Mouse (Mus musculus): ENCODE measurements at regions not wholly inside any gene's neighbourhood (a gene's known extent, or its start where the extent isn't known, plus 50 kb on each side); places are given as distances from the start of the nearest gene placed in this dataset.

DNA sequence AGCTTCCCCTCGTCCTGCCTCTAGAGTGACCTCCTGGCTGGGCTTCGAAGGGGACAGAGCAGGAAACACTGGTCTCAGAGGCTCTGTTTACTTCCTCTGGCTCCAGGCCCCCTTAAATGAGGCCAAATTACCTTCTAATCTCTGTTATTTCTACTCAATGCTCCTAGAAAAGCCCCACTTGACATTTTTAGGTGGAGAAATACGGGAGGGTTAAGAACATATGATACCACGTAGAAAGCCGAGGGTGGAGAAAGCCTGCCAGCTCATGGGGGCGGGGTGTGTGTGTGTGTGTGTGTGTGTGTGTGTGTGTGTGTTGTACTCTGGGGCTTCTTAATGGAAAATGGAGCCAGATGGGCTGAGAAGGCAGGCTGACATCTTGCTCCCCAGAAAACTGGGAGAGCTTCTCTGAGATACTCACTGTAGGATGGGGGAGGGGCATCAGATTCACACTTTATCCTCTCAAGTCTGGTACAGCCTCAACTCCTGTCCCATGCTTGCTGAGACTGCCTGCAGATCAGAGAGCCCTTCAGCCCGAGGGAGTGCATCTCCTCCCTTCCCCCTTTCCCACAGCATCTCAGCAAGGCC, 273.5 kb downstream of the Matn1 start:
- H3K27ac ChIP-seq (replicated peaks) = no peak overlapping the region
- 73% methylated on average over 7 of the region's 7 CpGs for WGBS
- no peaks in the 10 kb centered on the region for H3K36me3 ChIP-seq
- no peak overlapping the region for H3K4me3 ChIP-seq
- peaks cover 9% of the 10 kb centered on the region; the same call in 1 of the 2 replicates for H3K4me1 ChIP-seq
- no peak overlapping the region for H3K4me2 ChIP-seq (replicated peaks)
- no peak overlapping the region for H3K9ac ChIP-seq (replicated peaks)
- no peaks in the 10 kb centered on the region for H3K27me3 ChIP-seq
- H3K9me3 ChIP-seq = no peaks in the 10 kb centered on the region
- ATAC-seq (ENCODE audit: low FRiP score, low read depth) = no peak

DNA sequence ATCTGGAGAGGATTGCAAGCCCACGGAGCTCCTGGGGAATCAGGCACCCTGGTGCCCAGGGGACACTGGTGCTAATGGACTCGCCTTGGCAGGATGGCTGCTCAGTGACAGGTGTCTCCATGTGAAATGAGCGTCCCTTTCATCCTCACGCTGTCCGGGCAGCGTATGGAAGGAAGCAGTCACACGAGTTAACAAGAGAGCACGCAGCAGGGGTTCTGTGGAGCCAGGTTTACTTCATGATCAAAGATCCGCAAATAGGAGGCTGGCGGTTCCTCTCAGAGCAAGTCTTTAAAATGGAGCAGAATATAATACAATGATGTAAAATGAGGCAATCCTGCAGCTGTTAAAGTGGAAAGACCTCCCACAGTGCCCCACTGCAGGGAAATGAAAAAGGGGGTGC, 276.8 kb downstream of the Matn1 start:
- peaks cover 5% of the 10 kb centered on the region; the same call in 1 of the 2 replicates for H3K4me1 ChIP-seq
- no peak overlapping the region for H3K27ac ChIP-seq (replicated peaks)
- WGBS = 77% methylated on average over 10 of the region's 10 CpGs
- H3K36me3 ChIP-seq = no peaks in the 10 kb centered on the region
- no peak for ATAC-seq (ENCODE audit: low FRiP score, low read depth)
- H3K27me3 ChIP-seq = no peaks in the 10 kb centered on the region
- no peak overlapping the region for H3K4me2 ChIP-seq (replicated peaks)
- H3K4me3 ChIP-seq = no peak overlapping the region
- no peak overlapping the region for H3K9ac ChIP-seq (replicated peaks)
- H3K9me3 ChIP-seq = no peaks in the 10 kb centered on the region

DNA sequence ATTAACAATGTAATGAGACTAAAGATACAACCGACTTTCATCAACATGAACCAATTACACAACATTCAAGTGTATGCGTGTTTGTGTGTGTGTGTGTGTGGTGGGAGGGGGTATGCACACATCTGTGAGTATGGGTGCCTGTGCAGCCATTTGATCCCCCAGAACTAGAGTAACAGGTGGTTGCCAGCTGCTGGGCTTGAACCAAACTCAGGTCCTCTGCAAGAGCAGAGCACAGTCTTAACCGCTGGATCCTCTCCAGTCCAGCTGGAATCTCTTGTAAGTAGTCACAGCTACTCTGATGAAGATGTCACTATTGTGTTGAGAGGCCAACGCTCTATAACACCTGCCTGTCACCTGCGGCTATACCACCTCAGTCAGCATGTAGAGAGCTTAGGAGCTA, 286.2 kb downstream of the Matn1 start:
- no peaks in the 10 kb centered on the region for H3K4me1 ChIP-seq
- no peak for ATAC-seq (ENCODE audit: low FRiP score, low read depth)
- WGBS = 88% methylated on average over 5 of the region's 5 CpGs

DNA sequence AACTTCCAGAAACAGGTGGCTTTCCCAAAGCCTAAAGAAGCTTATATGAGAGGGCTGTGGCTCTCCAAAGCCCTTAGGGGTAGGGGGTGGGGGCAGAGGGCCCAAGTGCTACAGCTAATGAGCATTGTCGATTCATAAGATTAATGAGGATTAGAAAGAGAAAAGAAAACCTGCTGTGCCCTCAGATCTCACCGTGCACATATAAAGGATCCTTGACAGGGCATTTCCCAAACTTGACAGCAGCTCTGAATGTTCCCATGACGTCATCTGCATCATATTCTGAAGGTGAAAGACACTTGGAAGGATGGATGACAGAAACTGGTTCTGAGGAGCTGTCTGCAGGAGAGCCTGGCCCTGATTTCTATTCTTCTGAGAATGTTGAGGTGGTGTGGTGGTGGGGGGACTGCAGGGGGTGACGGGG, 292.4 kb downstream of the Matn1 start:
- H3K9ac ChIP-seq (replicated peaks) = no peak overlapping the region
- no peak overlapping the region for H3K4me2 ChIP-seq (replicated peaks)
- 20% methylated on average over 4 of the region's 4 CpGs for WGBS
- no peak overlapping the region for H3K4me3 ChIP-seq
- H3K27ac ChIP-seq (replicated peaks) = peak overlapping the region; percentile 44
- ATAC-seq (ENCODE audit: low FRiP score, low read depth) = peak; percentile 84
- no peaks in the 10 kb centered on the region for H3K9me3 ChIP-seq
- no peaks in the 10 kb centered on the region for H3K36me3 ChIP-seq
- no peaks in the 10 kb centered on the region for H3K27me3 ChIP-seq
- peaks cover 28% of the 10 kb centered on the region for H3K4me1 ChIP-seq

More for the DNA sequence above, 286.2 kb downstream of the Matn1 start:
- no peaks in the 10 kb centered on the region for H3K9me3 ChIP-seq
- no peak overlapping the region for H3K9ac ChIP-seq (replicated peaks)
- no peak overlapping the region for H3K27ac ChIP-seq (replicated peaks)
- H3K4me3 ChIP-seq = no peak overlapping the region
- H3K27me3 ChIP-seq = no peaks in the 10 kb centered on the region
- no peaks in the 10 kb centered on the region for H3K36me3 ChIP-seq
- H3K4me2 ChIP-seq (replicated peaks) = no peak overlapping the region

DNA sequence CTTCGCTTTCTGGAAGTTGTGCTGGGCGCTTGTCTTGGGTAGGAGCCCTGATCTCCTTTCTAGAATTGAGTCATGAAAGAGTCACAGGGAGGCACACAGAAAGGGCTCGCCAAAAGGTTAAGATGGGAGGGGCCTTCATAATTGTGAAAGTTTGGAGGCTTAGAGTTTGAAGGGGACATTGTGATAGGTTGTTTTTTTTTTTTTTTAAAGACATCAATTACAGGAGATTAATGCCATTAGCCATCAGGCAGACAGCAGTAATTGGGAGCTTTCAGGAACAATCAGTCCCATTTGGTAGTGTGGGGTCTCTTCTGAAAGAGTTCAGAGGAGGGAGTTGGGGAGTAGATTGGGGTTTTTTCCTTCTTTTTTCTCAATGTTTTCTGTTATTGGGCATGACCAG, 294.4 kb downstream of the Matn1 start:
- Histone ChIP-seq H3K27me3 (no peaks in the 10 kb centered on the region), H3K36me3 (no peaks in the 10 kb centered on the region), H3K4me2 (replicated peaks) (no peak overlapping the region), H3K9me3 (no peaks in the 10 kb centered on the region), H3K9ac (replicated peaks) (no peak overlapping the region), H3K27ac (replicated peaks) (no peak overlapping the region), H3K4me3 (no peak overlapping the region), H3K4me1 (peaks cover 39% of the 10 kb centered on the region)
- 66% methylated on average over 3 of the region's 3 CpGs for WGBS
- no peak for ATAC-seq (ENCODE audit: low FRiP score, low read depth)

DNA sequence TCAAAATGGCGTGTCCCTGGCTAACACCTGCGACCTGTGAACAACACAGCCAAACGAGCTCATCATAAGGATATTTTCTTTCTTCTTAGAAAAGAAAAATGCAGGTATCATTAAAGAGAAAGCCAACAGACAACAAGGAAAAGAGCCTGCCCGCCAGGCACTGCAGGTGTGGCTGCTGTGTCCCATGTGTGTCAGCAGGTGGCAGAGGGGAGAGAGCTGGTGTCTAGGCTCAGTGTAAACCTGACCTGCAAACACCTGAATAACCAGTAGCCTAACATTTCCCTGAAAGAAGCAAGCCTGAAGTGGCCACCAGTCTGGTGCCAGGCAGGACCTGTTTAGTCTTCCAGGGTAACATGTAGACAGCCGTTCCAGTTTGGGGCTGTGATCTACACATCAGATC, 294.9 kb downstream of the Matn1 start:
- H3K4me3 ChIP-seq = no peak overlapping the region
- H3K4me2 ChIP-seq (replicated peaks) = no peak overlapping the region
- ATAC-seq (ENCODE audit: low FRiP score, low read depth) = no peak
- WGBS = 81% methylated on average over 5 of the region's 5 CpGs
- H3K4me1 ChIP-seq = peaks cover 45% of the 10 kb centered on the region
- H3K27ac ChIP-seq (replicated peaks) = no peak overlapping the region
- H3K9ac ChIP-seq (replicated peaks) = no peak overlapping the region
- no peaks in the 10 kb centered on the region for H3K9me3 ChIP-seq
- no peaks in the 10 kb centered on the region for H3K36me3 ChIP-seq
- no peaks in the 10 kb centered on the region for H3K27me3 ChIP-seq

DNA sequence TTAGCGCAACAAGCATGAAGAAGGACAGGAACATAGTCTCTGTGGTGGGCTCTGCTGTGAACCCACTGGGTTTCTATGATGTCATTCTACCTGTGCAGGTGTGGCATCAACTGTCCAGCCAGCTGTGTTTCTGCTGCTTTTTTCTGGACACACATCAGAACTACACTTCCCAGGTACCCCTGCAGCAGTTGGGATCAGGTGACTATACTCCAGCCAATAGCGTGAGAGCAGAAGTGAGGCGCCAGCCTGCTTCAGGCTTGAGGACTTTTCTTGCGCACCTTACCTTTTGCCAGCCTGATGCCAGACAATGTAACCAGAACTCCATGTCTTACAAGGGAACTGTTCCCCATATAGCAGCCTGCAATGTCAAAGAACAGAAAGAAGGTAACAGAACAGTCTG, 296.3 kb downstream of the Matn1 start:
- no peaks in the 10 kb centered on the region for H3K27me3 ChIP-seq

DNA sequence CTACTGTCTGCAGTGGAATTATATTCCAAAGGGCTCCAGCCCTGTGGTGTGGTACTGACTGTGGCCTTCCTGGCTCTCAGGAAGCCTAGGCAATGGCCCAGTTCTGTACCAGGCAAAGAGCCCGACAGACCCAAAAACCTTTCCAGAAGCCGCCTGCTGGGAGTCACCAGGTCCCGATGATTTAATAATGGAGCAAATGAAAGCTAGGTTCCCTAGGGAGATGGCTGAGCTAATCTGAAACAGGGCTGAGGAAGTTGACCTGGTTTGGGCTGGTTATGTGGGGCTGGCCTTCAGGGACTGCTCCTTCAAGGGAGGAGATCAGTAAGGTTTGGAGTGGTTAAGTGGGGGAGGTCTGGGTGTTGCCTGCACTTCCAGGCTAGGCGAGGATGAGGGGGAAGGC, 298.1 kb downstream of the Matn1 start:
- Histone ChIP-seq H3K27me3 (peaks cover 10% of the 10 kb centered on the region; the same call in 1 of the 2 replicates), H3K4me2 (replicated peaks) (no peak overlapping the region), H3K4me1 (peaks cover 38% of the 10 kb centered on the region), H3K27ac (replicated peaks) (no peak overlapping the region), H3K4me3 (no peak overlapping the region), H3K36me3 (no peaks in the 10 kb centered on the region), H3K9ac (replicated peaks) (no peak overlapping the region), H3K9me3 (no peaks in the 10 kb centered on the region)
- 81% methylated on average over 4 of the region's 4 CpGs for WGBS
- no peak for ATAC-seq (ENCODE audit: low FRiP score, low read depth)

More for the DNA sequence above, 296.3 kb downstream of the Matn1 start:
- no peaks in the 10 kb centered on the region for H3K36me3 ChIP-seq
- H3K4me3 ChIP-seq = no peak overlapping the region
- H3K4me1 ChIP-seq = peaks cover 54% of the 10 kb centered on the region
- ATAC-seq (ENCODE audit: low FRiP score, low read depth) = no peak
- H3K27ac ChIP-seq (replicated peaks) = no peak overlapping the region
- WGBS = 86% methylated on average over 4 of the region's 4 CpGs
- no peaks in the 10 kb centered on the region for H3K9me3 ChIP-seq
- no peak overlapping the region for H3K4me2 ChIP-seq (replicated peaks)
- no peak overlapping the region for H3K9ac ChIP-seq (replicated peaks)

DNA sequence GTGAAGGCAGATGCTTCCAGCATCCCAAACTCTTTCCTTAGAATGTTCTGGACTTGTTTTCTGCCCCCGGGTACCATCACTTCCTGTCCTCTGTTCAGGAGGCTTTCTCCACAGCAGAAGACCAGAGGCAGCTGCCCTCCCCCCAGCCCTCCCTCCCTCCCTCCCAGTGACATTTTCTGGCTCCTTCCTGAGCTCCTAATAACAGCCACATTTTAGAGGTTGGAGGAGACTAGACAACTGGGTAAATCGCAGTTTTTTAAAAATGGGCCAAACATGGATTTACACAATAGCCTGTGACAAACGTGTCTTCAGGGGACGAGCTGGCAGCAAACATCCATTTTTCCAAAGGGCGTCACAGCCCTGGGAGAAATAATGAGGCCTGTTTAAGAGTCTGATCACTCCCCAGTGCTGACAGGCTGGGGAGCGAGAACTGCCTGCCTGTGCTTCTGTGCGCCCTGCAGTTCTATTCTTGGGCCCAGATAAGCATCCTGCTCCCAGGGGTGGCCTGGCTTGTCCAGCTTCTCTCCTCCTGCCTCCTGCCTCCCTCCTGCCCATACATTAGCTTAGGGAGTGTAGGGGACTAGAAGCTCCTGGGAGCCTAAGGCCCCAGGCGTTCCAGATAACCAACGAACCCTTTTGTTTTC, 299.7 kb downstream of the Matn1 start:
- WGBS = 26% methylated on average over 9 of the region's 9 CpGs

DNA sequence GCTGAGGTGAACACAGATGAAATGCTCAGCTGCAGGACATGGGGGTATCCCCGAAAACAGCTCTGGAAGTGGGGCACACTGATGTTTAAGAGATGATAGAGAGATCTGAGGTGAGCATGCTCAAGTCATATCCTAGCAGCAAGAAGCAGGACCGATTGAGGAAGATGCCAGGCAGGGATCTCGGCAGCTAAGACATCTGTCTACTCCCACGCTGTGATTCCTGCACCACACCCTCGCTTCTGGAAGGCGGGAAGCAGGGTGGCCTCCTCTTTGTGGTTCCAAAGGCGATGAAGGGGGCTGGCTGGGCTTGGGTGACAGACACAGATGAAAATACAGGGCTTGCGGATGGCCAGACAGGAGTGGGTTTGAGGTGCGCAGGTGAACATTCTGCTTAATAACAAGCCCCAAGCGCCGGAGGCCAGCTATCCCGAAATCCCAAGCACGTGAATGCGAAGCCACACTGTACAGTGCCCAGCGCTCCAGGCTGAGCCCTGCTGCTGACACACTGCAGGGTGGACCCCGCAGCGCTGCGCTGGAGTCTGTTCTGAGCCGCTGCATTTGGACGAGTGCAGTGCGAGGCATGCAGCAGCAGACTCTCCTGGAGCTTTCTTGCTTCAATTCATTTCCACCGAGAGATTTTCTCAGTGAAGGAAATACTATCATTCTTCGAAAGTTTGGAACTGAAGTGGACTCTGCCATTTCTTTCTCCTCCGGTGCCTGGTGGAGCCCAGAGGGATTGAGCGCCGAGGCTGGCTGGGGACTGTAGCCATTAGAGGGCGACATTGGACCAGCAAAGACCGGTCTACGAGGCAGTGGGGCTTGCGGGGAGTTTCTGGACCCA, 308.6 kb downstream of the Matn1 start:
- peak overlapping the region; percentile 45 for H3K4me2 ChIP-seq (replicated peaks)
- H3K9me3 ChIP-seq = no peaks in the 10 kb centered on the region
- H3K4me1 ChIP-seq = peaks cover 10% of the 10 kb centered on the region
- peak; percentile 88 for ATAC-seq (ENCODE audit: low FRiP score, low read depth)
- H3K27me3 ChIP-seq = peaks cover 28% of the 10 kb centered on the region
- no peak overlapping the region for H3K27ac ChIP-seq (replicated peaks)
- 21% methylated on average over 30 of the region's 30 CpGs for WGBS
- H3K9ac ChIP-seq (replicated peaks) = peak overlapping the region; percentile 29; the same call in 1 of the 2 replicates
- H3K4me3 ChIP-seq = peak overlapping the region; percentile 21; the same call in 1 of the 2 replicates
- H3K36me3 ChIP-seq = no peaks in the 10 kb centered on the region

More for the DNA sequence above, 299.7 kb downstream of the Matn1 start:
- Histone ChIP-seq H3K4me2 (replicated peaks) (no peak overlapping the region), H3K9ac (replicated peaks) (no peak overlapping the region), H3K36me3 (no peaks in the 10 kb centered on the region), H3K4me1 (peaks cover 25% of the 10 kb centered on the region), H3K27ac (replicated peaks) (peak overlapping the region; percentile 79), H3K4me3 (no peak overlapping the region), H3K27me3 (peaks cover 15% of the 10 kb centered on the region; the same call in 1 of the 2 replicates), H3K9me3 (no peaks in the 10 kb centered on the region)
- ATAC-seq (ENCODE audit: low FRiP score, low read depth) = peak; percentile 84

DNA sequence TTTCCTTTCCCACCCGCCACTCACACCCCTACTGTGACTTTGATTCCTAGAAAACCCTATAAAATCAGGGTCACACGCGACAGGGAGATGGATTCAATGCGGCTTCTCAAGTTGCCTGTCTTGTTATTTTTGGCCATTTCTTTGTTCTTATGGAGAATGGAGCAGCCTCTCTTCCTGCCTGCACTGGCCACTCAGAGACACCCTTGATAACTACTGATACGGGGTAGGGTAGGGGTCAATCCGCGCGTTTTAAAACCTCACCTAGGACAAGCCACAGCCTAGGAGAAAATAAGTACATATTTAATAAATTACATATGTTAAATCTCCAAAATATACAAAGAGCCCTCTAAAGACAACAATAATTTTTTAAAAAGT, 309.2 kb downstream of the Matn1 start:
- no peak for ATAC-seq (ENCODE audit: low FRiP score, low read depth)
- Histone ChIP-seq H3K27me3 (peaks cover 24% of the 10 kb centered on the region), H3K4me1 (peaks cover 10% of the 10 kb centered on the region), H3K4me2 (replicated peaks) (peak overlapping the region; percentile 45), H3K27ac (replicated peaks) (no peak overlapping the region), H3K4me3 (0 out of 2 replicates have a peak overlapping the region, but pooled peaks have one; percentile 21), H3K36me3 (no peaks in the 10 kb centered on the region), H3K9ac (replicated peaks) (no peak overlapping the region), H3K9me3 (no peaks in the 10 kb centered on the region)
- 11% methylated on average over 8 of the region's 8 CpGs for WGBS

DNA sequence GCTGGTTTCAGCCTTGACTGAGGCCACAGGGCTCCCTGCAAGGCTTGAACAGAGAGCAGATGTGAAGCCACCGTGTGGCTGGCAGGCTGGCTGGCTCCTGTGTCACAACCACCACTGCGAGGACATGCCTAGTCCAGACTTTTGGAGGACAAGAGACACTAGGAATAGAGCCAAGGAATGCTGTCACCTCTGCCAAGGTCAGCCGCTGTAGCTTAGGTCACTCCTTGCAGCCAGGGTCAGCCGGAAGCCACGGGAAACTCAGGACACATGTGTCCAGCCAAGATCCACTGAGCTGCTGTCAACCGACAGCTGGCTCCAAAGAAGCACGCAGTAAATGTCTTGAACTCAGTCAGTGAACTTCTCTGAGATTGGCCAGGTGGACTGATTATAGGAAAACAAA, 310.1 kb downstream of the Matn1 start:
- Histone ChIP-seq H3K9me3 (no peaks in the 10 kb centered on the region), H3K4me1 (peaks cover 10% of the 10 kb centered on the region), H3K27me3 (peaks cover 21% of the 10 kb centered on the region), H3K4me3 (no peak overlapping the region), H3K27ac (replicated peaks) (no peak overlapping the region), H3K4me2 (replicated peaks) (no peak overlapping the region), H3K36me3 (no peaks in the 10 kb centered on the region), H3K9ac (replicated peaks) (no peak overlapping the region)
- no peak for ATAC-seq (ENCODE audit: low FRiP score, low read depth)
- WGBS = 84% methylated on average over 7 of the region's 7 CpGs
